Mouse (Mus musculus): ENCODE data around the gene Il4i1.
A peak's percentile ranks its signal among the peaks of the same experiment; 100 is the strongest.

The Il4i1 gene

DNA sequence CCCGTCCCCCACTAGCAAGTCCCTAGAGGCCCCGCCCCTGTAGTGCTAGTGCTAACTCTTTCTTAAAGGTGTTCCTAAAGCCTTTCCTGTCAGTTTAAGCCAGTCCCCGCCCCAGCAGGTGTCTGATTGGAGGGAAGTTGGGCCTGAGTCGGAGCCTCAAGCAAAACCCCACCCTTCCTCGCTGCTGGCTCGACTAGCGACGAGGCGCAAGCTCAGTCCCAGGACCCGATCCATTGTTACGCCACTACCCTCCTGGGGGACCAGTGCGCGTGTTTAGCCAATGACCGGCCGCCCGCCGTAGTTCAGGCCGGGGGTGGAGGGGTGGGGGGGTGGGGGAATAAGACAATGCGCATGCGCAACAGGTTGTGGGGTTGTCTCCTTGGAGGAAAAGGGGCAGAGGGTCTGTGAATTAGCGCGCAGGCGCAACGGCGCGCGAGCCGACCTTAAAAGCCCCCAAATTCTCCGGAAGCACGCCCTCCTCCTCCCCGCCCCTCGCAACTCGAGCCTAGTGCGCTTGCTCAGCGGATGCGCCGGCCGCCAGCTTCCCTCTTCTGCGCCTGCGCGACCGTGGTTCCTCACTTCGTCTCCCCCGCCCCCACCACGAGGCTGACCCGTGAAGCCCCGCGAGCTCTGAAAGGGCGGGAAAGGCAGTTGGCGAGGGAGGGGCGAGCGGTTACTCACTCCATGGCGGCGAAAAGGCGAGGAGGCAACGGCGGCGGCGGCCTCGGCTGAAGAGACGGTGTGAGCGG lies at the start of gene Il4i1, which contains the start of gene Nup62:
Gene Il4i1 (plus strand): TSS at position 667 of the 749 bp plus-strand sequence.
Gene Nup62 (plus strand): TSS at position 368 of the 749 bp plus-strand sequence.
- DNase-seq (ENCODE audit: low read depth, low spot score): peak; percentile 99

DNA sequence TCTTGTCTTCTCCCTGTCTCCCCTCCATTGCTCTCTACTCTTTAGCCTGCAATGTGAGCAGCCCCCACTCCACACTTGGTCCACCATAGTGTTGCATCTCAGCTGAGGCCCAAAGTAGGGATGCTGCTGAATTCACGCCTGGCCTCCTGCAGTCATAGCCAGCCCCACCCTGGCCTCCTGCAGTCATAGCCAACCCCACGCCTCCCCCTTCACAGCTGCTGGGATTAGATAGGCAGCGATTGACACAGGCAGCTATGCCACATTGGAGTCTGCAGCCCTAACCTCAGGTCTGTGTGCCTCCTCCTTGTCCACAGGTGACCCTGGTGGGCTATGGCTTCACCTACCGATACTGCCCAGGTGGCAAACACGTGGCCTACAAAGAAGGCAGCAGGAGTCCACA lies 48.1 kb upstream of the Il4i1 start:
- DNase-seq (ENCODE audit: low read depth, low spot score): no peak

DNA sequence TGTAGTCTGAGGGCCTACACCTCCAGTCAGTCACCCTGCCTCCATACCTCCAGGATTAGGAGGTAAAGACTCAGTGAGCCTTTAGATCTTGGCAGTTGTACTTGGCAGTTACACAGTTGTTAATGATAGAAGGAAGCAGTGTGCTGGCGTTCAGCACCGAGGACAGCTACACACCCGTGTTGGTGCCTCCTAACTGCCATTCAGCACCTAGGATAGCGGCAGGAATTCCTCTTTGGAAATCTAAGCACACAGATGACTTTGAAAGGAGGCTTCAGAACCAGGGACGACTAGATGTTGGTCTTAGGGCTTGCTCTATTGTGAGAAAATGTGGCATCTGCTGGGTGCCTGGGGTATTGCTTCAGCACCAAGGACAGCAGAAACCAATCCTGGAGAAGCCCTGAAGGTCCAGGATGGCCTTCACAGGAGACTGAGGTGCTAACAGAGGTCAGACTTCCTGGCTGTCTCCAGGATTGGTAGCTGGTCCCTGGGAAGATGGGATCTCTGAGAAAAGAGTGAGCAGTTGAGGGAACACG lies 46.1 kb upstream of the Il4i1 start:
- DNase-seq (ENCODE audit: low read depth, low spot score): no peak

GRCm38 (mm10) chr7:44772591-44773204 lies 43.5 kb upstream of the Il4i1 start:
- DNase-seq (ENCODE audit: low read depth, low spot score): no peak

- DNase-seq (ENCODE audit: low read depth, low spot score): no peak
Measured at GRCm38 (mm10) chr7:44776849-44777498, 39.2 kb upstream of the Il4i1 start.

- DNase-seq (ENCODE audit: low read depth, low spot score): no peak
Measured at GRCm38 (mm10) chr7:44780101-44780500, 36.1 kb upstream of the Il4i1 start.

- no peak for DNase-seq (ENCODE audit: low read depth, low spot score)
Measured at GRCm38 (mm10) chr7:44789531-44789930, 26.7 kb upstream of the Il4i1 start.

- no peak for DNase-seq (ENCODE audit: low read depth, low spot score)
Measured at GRCm38 (mm10) chr7:44790066-44790465, 26.1 kb upstream of the Il4i1 start.

GRCm38 (mm10) chr7:44792781-44793180 lies 23.4 kb upstream of the Il4i1 start:
- no peak for DNase-seq (ENCODE audit: low read depth, low spot score)

DNA sequence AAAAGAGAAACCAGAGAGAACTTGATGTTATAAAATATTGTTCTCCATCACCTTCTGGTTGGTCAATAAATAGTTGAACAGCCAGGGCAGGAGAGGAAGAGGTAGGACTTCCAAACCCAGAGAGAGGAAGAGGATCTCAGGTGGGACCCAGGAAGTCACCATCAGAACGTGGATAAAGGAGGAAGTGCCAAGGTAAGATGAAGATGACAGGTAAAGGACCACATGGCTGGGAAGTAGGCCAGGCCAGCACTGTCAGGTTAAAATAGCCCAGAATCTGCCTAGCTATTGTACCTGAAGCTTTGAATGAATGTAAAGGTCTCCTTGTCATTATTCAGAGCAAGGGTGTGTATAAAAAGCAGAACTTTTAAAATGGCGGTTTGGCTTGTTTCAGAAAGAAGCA lies 7.3 kb upstream of the Il4i1 start:
- no peak for DNase-seq (ENCODE audit: low read depth, low spot score)

- no peak for DNase-seq (ENCODE audit: low read depth, low spot score)
Measured at GRCm38 (mm10) chr7:44809466-44809865, 6.7 kb upstream of the Il4i1 start.

DNA sequence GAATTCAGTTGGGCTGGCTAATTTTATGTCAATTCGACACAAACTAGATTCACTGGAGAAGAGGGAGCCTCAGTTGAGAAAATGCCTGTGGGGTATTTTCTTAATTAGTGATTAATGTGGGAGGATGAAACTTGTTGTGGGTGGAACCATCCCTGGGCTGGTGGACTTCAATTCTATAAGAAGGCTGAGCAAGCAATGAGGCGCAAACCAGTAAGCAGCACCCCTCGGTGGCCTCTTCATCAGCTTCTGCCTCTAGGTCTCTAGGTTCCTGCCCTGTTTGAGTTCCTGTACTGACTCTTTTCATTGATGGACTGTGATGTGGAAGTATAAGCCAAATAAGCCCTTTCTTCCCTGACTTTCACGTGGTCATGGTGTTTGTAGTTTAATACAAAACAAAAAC lies 5.8 kb upstream of the Il4i1 start:
- DNase-seq (ENCODE audit: low read depth, low spot score): no peak

- DNase-seq (ENCODE audit: low read depth, low spot score): no peak
Measured at GRCm38 (mm10) chr7:44810819-44811557, 5.2 kb upstream of the Il4i1 start.

DNA sequence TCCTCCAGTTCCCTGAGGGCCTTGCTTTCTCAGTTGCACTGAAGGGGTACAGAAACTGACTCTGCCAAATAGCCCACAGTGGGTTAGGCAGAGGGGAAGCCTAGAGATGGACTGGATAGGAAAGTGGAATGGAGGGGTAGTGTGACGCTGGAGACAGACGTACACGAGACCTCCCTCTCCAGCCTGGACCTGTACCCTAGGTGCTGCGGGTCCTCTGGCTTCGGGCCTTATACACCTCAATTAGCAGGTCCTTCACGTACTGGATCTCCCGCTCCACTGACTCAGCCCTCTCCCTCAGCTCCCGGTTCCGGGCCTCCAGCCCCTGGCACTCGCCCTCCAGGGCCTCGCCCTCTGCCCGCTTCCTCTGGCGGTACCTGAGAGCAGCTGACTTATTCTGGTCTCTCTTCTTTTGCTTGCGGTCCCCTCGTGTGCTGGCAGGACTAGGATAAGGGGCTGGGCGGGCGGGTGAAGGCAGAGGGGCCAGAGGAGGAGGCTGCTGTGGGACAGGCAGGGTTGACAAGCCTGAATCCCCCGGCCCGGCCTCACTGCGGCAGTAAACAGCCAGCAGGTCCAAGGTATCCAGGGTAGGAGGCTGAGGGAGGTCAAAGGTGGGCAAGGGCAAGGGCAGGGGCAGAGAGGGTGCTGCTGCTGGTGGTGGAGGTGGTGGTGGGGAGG lies 3.4 kb upstream of the Il4i1 start:
- DNase-seq (ENCODE audit: low read depth, low spot score): no peak

DNA sequence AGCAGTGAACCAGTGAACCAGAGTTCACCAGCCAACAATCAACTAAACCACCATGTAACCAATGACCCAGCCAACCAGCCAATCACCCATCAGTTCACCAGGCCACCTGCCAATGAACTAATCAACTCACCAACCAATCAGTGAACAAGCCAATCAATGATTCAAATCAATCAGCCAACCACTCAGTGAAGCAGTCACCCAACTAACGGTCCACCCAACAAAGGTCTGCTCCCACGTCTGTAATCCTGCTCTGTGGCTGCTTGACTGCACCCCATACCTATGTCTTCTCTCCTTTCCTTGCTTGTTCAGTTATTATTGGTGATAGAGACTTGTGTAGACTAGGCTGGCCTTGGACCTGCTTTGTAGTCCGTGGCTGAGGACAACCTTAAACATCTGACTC lies 2.2 kb upstream of the Il4i1 start:
- DNase-seq (ENCODE audit: low read depth, low spot score): no peak

DNA sequence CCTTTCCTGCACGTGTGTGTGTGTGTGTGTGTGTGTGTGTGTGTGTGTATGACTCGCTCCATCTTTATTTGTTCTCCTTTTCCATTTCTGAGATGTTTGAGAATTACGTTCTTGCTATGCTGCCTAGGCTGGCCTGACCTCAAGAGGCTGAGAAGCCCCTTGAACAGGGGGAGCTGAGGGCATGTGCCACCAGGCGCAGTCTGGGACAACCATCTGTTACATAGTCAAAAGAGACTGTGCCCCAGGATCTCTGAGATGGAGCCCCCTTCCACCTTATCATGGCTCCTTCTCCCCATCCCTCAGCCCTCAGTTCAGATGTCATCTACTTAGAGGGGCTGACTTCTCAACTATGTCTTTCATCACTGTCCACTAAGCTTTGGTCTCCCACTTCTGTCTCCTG lies 1.8 kb upstream of the Il4i1 start:
- no peak for DNase-seq (ENCODE audit: low read depth, low spot score)

GRCm38 (mm10) chr7:44814952-44815553 lies 1.1 kb upstream of the Il4i1 start:
- DNase-seq (ENCODE audit: low read depth, low spot score): no peak

DNA sequence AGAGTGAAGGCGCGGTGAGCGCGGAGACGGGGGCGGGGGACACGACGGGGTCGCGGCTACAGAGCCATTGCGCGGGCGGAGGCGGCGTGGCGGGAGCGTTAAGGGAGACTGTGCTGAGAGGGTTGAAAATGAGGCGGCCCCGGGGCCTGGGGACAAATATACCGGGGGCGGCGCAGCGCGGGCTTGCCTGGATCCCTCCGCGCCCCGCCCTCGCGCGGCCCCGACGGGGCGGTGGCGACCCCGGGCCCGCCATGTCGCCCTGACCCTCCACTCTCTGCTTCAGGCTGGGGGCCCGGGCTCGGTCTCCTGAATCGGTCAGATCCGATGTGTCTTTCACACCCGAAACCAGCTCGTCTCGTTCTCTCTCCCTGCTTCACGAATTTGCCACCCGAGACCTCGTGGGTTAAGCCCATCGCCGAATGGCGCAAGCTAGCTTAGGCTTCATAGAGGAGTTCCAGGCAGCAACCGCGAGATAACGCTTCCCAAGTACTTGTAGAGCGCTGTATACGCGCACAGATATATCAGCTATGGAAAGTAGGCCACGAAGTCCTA lies 359 bp downstream of the Il4i1 start, which contains the start of gene Atf5:
Gene Atf5 (minus strand): TSS at position 189 of the 552 bp plus-strand sequence.
- no peak for DNase-seq (ENCODE audit: low read depth, low spot score)

GRCm38 (mm10) chr7:44817441-44817840 lies 1.3 kb downstream of the Il4i1 start:
- DNase-seq (ENCODE audit: low read depth, low spot score): no peak

DNA sequence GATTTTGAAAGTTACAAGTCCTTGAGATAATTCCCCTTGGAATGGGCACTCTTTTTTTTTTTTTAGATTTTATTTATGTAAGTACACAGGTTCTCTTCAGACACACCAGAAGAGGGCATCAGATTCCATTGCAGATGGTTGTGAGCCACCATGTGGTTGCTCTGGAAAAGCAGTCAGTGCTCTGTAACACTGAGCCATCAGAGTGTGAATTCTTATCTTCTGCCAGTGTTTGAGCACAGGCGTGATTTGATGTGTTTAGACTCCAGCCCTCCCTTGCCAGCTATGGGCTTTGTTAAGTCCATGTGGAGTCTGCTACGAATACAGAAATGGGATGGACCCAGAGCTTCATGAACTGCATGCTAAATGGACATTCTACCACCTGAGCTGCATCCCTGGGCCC lies 2.0 kb downstream of the Il4i1 start:
- DNase-seq (ENCODE audit: low read depth, low spot score): no peak

Measured in retina, postnatal 7 days (tissue).